Mouse (Mus musculus) intestine, embryonic 14.5 days (tissue): ENCODE data around the gene Haghl. TPM values are rescaled to one million over a fixed set of nuclear protein-coding genes. Genes with fewer than 3 reads are reported as not detected.

Experiments used
- ATAC-seq: fragments of 200-750 bp; cut with Nextera tagmentation; replicated peaks from 2 replicates; pipeline ENCODE4 v1.8.0; 2017; ENCODE audit warnings: low read depth, moderate number of reproducible peaks, moderate TSS enrichment, moderate library complexity; ENCODE audit not compliant: low FRiP score, low TSS enrichment
- DNase-seq: peaks from one replicate; pipeline ENCODE4 v3.0.0-alpha.2; 2018; ENCODE audit warnings: low spot score
- H3K27ac ChIP-seq: fragments of 300-500 bp; sonication (generic); 2 replicates; pipeline ENCODE4 v1.5.1; 2014; ENCODE audit warnings: low read depth, mild to moderate bottlenecking, control low read depth
- H3K27me3 ChIP-seq: fragments of 300-500 bp; sonication (generic); replicated peaks from 2 replicates; pipeline ENCODE4 v1.6.1; 2014; ENCODE audit warnings: low read length, control low read depth; ENCODE audit not compliant: control insufficient read depth, insufficient read depth
- H3K36me3 ChIP-seq: fragments of 300-500 bp; sonication (generic); 2 replicates; pipeline ENCODE4 v1.6.1; 2014; ENCODE audit warnings: low read length, control low read depth; ENCODE audit not compliant: control insufficient read depth, insufficient read depth
- H3K4me1 ChIP-seq: fragments of 300-500 bp; sonication (generic); replicated peaks from 2 replicates; pipeline ENCODE4 v1.6.1; 2014; ENCODE audit warnings: low read length, control low read depth, mixed read lengths; ENCODE audit not compliant: control insufficient read depth, insufficient read depth
- H3K4me2 ChIP-seq: fragments of 300-500 bp; sonication (generic); 2 replicates; pipeline ENCODE4 v1.6.1; 2014; ENCODE audit warnings: low read length
- H3K4me3 ChIP-seq: fragments of 300-500 bp; sonication (generic); 2 replicates; pipeline ENCODE4 v1.5.1; 2014; ENCODE audit warnings: low read depth, low read length, control low read depth, mixed read lengths
- H3K9ac ChIP-seq: fragments of 300-500 bp; sonication (generic); 2 replicates; pipeline ENCODE4 v1.6.1; 2014; ENCODE audit warnings: mild to moderate bottlenecking, low read length
- H3K9me3 ChIP-seq: fragments of 300-500 bp; sonication (generic); 2 replicates; pipeline ENCODE4 v1.6.1; 2016; ENCODE audit warnings: low read length, control low read depth; ENCODE audit not compliant: control insufficient read depth
- WGBS: fragments of 180-500 bp; shearing (Covaris S2); extraction: QIAGEN DNeasy Blood & Tissue Kit; methylation state at CpG from one replicate; pipeline ENCODE4 v1.1.7; 2014; 5-methylcytosine and 5-hydroxymethylcytosine counted together
- polyA plus RNA-seq: library from polyadenylated mRNA; unstranded; fragments of >200 nt; fragmentation: Nextera tagmentation; extraction: Ambion mirVana; gene quantifications from 2 replicates; pipeline ENCODE4 v1.2.1, GENCODE M21; 2014

The Haghl gene
- polyA plus RNA-seq, 1 experiment from 2014 or later: 57.2 TPM

DNA sequence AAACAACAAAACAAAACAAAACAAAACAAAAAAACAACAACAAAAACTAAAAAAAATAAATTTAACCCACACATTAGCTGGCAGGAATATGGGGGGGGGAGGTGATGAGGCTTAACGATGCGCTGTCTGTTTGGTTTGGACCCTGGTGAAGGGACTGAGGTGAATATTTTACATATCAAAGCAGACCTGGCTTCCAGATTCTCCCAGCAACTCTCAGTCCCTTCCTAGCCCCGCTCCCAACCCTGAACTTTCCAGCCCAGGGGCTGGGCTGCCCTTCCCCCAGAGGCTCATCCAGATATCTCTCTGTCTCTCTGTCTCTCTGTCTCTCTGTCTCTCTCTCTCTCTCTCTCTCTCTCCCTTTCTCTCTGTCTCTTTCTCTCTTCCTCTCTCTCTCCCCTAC, 22.9 kb downstream of the Haghl start:
- DNase-seq: no peak
- Histone ChIP-seq H3K36me3 (no peaks in the 10 kb centered on the region), H3K4me1 (no peaks in the 10 kb centered on the region), H3K9ac (no peak overlapping the region), H3K27me3 (no peaks in the 10 kb centered on the region), H3K27ac (no peak overlapping the region), H3K4me2 (no peak overlapping the region), H3K9me3 (no peaks in the 10 kb centered on the region), H3K4me3 (no peak overlapping the region)
- WGBS: 27% methylated on average over 3 of the region's 3 CpGs
- ATAC-seq: no peak

DNA sequence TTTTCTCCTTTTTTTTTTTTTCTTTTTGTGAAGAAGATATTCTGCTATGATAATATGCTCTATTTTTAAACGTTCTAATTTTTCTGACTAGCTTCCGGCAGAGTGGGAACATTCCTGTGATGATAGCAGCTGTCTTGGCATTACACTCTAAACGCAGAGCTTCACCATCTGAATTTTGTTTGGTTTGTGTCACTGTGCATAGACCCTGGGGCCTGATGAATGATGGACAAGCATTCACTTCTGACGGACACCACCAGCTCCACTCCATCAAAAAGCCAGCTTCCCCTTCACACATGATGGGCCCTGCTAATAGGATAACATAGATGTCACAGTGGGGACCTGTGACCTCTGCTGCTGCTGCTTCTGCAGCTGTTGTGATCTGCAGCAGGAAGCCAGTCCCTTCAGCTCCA, 23.9 kb downstream of the Haghl start:
- no peak overlapping the region for H3K4me2 ChIP-seq
- WGBS: 56% methylated on average over 4 of the region's 4 CpGs
- no peak for DNase-seq

DNA sequence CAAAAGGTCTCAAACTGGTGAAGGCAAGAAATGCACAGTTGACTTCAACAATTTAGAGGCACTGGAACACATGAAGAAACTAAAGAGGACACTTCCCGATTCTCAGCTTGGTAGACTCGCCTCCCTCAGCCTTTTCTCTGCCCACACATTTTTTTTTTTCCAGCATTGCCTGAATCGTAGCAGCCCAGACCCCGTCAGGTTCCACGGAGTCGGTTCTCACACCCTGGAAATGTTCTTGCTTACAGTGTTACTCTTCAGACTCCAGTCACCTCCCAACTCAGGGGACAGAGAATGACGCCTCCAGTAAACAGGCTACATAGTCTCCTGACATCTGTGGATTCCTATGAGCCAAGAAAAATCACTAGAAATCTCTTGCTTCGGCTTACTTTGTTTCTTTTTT, 25.3 kb downstream of the Haghl start:
- no peak overlapping the region for H3K4me2 ChIP-seq
- H3K9ac ChIP-seq: no peak overlapping the region
- DNase-seq (no peak), ATAC-seq (no peak)
- peaks cover 9% of the 10 kb centered on the region for H3K4me1 ChIP-seq
- no peak overlapping the region for H3K4me3 ChIP-seq
- no peaks in the 10 kb centered on the region for H3K36me3 ChIP-seq
- no peaks in the 10 kb centered on the region for H3K9me3 ChIP-seq
- no peaks in the 10 kb centered on the region for H3K27me3 ChIP-seq
- no peak overlapping the region for H3K27ac ChIP-seq
- 71% methylated on average over 8 of the region's 8 CpGs for WGBS

More for the DNA sequence above, 23.9 kb downstream of the Haghl start:
- no peaks in the 10 kb centered on the region for H3K36me3 ChIP-seq
- peaks cover 3% of the 10 kb centered on the region for H3K4me1 ChIP-seq
- H3K27me3 ChIP-seq: no peaks in the 10 kb centered on the region
- no peak for ATAC-seq
- H3K27ac ChIP-seq: no peak overlapping the region
- no peak overlapping the region for H3K4me3 ChIP-seq
- no peaks in the 10 kb centered on the region for H3K9me3 ChIP-seq
- no peak overlapping the region for H3K9ac ChIP-seq

DNA sequence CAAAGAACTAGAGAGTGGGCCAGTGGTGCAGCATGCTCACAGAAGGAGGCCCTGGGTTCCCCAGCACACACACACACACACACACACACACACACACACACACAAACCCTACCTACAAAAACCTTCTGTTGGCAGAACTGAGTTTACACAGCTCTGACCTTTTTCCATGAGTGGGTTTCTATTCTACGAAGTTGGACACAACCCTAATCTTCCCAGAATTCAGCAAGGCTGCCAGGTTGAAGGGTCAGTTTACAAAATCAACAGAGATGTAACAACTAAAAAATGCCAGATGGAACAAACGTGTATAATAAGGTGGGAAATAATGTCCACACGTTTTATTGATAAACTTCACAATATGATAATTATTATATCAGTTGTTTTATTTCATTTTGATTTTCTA, 27.8 kb downstream of the Haghl start:
- DNase-seq (no peak), ATAC-seq (no peak)
- Histone ChIP-seq H3K9ac (no peak overlapping the region), H3K36me3 (no peaks in the 10 kb centered on the region), H3K27me3 (no peaks in the 10 kb centered on the region), H3K4me3 (no peak overlapping the region), H3K9me3 (no peaks in the 10 kb centered on the region), H3K27ac (no peak overlapping the region), H3K4me1 (peaks cover 9% of the 10 kb centered on the region), H3K4me2 (no peak overlapping the region)
- 62% methylated on average over 3 of the region's 3 CpGs for WGBS

DNA sequence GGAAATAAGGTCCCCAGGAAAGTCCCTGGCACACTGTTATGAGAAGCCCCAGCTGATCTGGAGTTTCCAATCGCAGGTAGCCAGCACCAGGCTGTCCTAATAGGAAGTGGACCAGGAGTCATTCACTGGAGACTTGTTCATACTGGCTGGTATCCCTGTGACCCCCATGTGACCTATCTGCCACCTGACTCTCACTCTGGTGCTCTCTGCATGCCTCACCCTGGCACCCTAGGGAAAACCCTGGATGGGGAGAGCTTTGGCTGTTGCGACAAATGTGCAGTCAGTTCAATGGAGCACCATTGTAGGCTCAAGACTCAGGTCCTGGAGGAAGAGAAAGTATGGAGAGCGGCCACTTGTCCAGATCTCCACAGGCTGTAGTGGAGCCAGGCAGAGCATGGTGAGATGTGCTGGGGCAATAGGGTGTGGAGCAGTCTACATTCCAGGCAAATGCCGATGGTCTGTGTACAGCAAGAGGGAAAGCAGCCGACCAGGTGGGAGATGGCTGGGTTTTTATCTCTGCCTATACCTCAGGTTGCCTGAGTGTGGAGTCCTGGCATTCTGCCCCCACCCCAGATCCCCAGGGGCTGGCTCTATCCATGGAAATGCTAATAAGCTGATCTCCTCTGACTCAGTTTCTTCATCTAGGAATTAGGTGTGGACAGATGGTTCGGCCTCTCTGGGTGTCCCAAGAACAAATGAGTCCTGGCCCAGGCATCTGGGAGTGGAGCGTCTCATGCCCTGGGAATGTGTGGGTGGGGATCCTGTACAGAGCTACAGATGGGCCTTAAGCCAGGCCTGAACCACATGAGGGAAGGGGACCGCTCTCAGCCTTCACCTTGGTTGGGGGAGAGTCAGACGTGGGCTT, 28.9 kb downstream of the Haghl start:
- 67% methylated on average over 9 of the region's 9 CpGs for WGBS
- Histone ChIP-seq H3K27me3 (no peaks in the 10 kb centered on the region), H3K9ac (no peak overlapping the region), H3K4me3 (no peak overlapping the region), H3K27ac (peak overlapping the region; percentile 33; the same call in 1 of the 2 replicates), H3K9me3 (no peaks in the 10 kb centered on the region), H3K36me3 (no peaks in the 10 kb centered on the region), H3K4me2 (no peak overlapping the region), H3K4me1 (peaks cover 11% of the 10 kb centered on the region)
- no peak for DNase-seq
- ATAC-seq: peak; percentile 64; the same call in 1 of the 2 replicates

DNA sequence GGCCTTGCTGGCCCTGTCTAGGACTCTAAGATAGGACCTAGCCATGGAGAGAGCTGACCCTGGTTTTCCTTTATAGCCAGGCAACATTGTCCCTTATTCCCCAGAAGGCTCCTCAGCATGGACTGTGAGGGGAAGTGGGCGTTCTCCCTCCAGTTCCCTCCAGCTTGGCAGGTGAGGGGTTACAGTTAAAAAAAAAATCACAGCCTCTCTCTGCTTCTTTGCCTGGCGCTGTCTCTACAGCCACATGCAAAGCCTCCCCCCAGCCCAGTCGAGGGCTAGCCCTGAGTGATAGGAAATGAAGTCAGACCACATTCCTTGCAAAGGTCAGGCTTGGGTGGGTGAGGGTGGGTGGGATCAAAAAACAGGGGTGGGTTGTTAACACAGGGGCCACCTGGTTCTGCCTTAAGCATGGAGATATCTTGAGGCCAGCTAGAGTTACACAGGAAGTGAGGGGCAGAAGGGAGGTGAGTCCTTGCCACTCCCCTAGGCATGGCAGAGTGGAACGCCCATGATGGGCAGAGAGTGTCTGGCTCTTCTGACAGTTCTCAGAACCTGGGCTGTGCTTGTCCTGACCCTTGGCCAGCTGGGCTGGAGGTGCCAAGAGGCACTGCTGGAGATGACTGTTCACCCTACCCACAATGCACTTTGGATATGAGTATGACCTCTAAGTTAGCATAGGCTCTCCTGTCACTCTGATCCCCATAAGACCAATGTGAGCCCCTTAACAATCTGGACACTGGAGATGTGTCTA, 29.7 kb downstream of the Haghl start:
- WGBS: 32% methylated on average over 4 of the region's 4 CpGs

DNA sequence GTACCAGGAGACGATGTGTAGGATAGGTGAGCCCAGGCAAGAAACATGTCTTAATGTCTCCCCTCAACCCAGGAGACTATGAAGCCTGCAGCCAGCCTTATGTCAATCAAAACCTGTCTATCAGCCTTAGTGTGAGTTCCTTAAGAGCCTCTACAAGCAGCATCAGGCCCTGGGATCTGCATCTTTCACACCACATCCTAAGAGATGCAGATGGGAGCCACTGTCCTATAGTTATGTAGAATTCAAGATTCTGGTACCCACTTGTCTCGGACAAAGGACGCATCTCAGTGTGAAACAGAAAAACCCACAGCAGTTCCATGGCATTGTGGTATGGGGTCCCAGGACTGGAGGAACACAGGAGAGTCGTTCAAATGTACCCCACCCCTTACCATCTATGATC, 30.4 kb downstream of the Haghl start:
- Histone ChIP-seq H3K4me2 (no peak overlapping the region), H3K36me3 (no peaks in the 10 kb centered on the region), H3K9me3 (no peaks in the 10 kb centered on the region), H3K27me3 (no peaks in the 10 kb centered on the region), H3K4me3 (no peak overlapping the region), H3K27ac (no peak overlapping the region), H3K9ac (no peak overlapping the region), H3K4me1 (peaks cover 15% of the 10 kb centered on the region)
- ATAC-seq (no peak), DNase-seq (no peak)
- 78% methylated on average over 4 of the region's 4 CpGs for WGBS

More for the DNA sequence above, 29.7 kb downstream of the Haghl start:
- Histone ChIP-seq H3K4me3 (no peak overlapping the region), H3K9ac (no peak overlapping the region), H3K9me3 (no peaks in the 10 kb centered on the region), H3K4me1 (peaks cover 15% of the 10 kb centered on the region), H3K27ac (peak overlapping the region; percentile 33; the same call in 1 of the 2 replicates), H3K36me3 (no peaks in the 10 kb centered on the region), H3K4me2 (no peak overlapping the region), H3K27me3 (no peaks in the 10 kb centered on the region)
- DNase-seq: no peak
- ATAC-seq: peak; percentile 48

DNA sequence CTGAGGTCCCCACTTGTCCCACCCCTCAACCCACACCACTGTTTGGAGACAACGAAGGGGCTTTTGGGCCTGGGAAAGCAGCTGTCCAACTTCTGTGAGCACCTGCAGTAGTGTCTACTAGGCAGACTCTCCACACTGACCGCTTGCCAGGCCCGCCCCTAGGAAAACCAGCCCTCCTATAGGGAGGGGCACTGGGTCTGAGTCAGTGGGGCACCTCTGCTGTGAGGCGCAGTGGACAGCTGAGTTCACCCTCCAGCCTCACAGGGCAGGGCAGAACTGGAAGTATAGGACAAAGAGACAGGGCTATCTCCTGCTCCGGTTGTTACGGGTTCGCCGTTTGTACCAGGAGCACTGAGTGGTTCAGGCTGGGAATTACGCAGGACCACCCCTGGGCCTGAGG, 31.2 kb downstream of the Haghl start, which contains the start of gene Msln:
TSS of gene Msln (minus strand) at position 138 of the 400 bp plus-strand sequence.
- 85% methylated on average over 9 of the region's 9 CpGs for WGBS
- H3K27me3 ChIP-seq: no peaks in the 10 kb centered on the region
- no peak within 1 kb of the TSS for H3K4me2 ChIP-seq
- ATAC-seq (no peak), DNase-seq (no peak)
- H3K9me3 ChIP-seq: no peaks in the 10 kb centered on the region
- H3K36me3 ChIP-seq: no peaks in the 10 kb centered on the region
- no peak within 1 kb of the TSS for H3K9ac ChIP-seq
- H3K4me1 ChIP-seq: peaks cover 15% of the 10 kb centered on the region
- no peak within 1 kb of the TSS for H3K27ac ChIP-seq
- H3K4me3 ChIP-seq: no peak within 1 kb of the TSS
